Mouse (Mus musculus): ENCODE measurements around the gene Txk. TPM values are rescaled to one million over a fixed set of nuclear protein-coding genes. Genes with fewer than 3 reads are reported as not detected.

Gene Txk
- polyA plus RNA-seq, 1 experiment from 2014 or later: 0.23 TPM

- Histone ChIP-seq H3K27me3 (replicated peaks; ENCODE audit: control insufficient read depth, insufficient read depth, low read length) (no peaks in the 10 kb centered on the region), H3K36me3 (ENCODE audit: control insufficient read depth, insufficient read depth, low read length) (no peaks in the 10 kb centered on the region), H3K4me3 (ENCODE audit: low read depth, low read length) (no peak overlapping the region), H3K9ac (ENCODE audit: low read length) (no peak overlapping the region), H3K27ac (ENCODE audit: low read depth) (no peak overlapping the region), H3K9me3 (ENCODE audit: control insufficient read depth, low read length) (no peaks in the 10 kb centered on the region), H3K4me2 (ENCODE audit: low read length) (no peak overlapping the region), H3K4me1 (replicated peaks; ENCODE audit: control insufficient read depth, insufficient read depth, low read length) (peaks cover 5% of the 10 kb centered on the region; the same call in 1 of the 2 replicates)
- no peak for DNase-seq (ENCODE audit: low spot score)
- ATAC-seq (replicated peaks; ENCODE audit: low FRiP score, low TSS enrichment, low read depth): no peak
- WGBS: 60% methylated on average over 13 of the region's 13 CpGs
Measured at GRCm38 (mm10) chr5:72696491-72696890, 56.1 kb downstream of the Txk start.

GRCm38 (mm10) chr5:72694684-72695083, 57.9 kb downstream of the Txk start:
- Histone ChIP-seq H3K27ac (ENCODE audit: low read depth) (no peak overlapping the region), H3K4me2 (ENCODE audit: low read length) (no peak overlapping the region), H3K4me3 (ENCODE audit: low read depth, low read length) (no peak overlapping the region), H3K9ac (ENCODE audit: low read length) (no peak overlapping the region), H3K27me3 (replicated peaks; ENCODE audit: control insufficient read depth, insufficient read depth, low read length) (no peaks in the 10 kb centered on the region), H3K36me3 (ENCODE audit: control insufficient read depth, insufficient read depth, low read length) (no peaks in the 10 kb centered on the region), H3K4me1 (replicated peaks; ENCODE audit: control insufficient read depth, insufficient read depth, low read length) (peaks cover 5% of the 10 kb centered on the region; the same call in 1 of the 2 replicates), H3K9me3 (ENCODE audit: control insufficient read depth, low read length) (no peaks in the 10 kb centered on the region)
- ATAC-seq (replicated peaks; ENCODE audit: low FRiP score, low TSS enrichment, low read depth): no peak
- WGBS: 59% methylated on average over 2 of the region's 2 CpGs
- DNase-seq (ENCODE audit: low spot score): no peak

GRCm38 (mm10) chr5:72690516-72690915, 62.1 kb downstream of the Txk start:
- no peak overlapping the region for H3K9ac ChIP-seq (ENCODE audit: low read length)
- no peaks in the 10 kb centered on the region for H3K36me3 ChIP-seq (ENCODE audit: control insufficient read depth, insufficient read depth, low read length)
- H3K27ac ChIP-seq (ENCODE audit: low read depth): no peak overlapping the region
- 95% methylated on average over 5 of the region's 5 CpGs for WGBS
- H3K9me3 ChIP-seq (ENCODE audit: control insufficient read depth, low read length): no peaks in the 10 kb centered on the region
- H3K4me3 ChIP-seq (ENCODE audit: low read depth, low read length): no peak overlapping the region
- no peak overlapping the region for H3K4me2 ChIP-seq (ENCODE audit: low read length)
- no peaks in the 10 kb centered on the region for H3K4me1 ChIP-seq (replicated peaks; ENCODE audit: control insufficient read depth, insufficient read depth, low read length)
- H3K27me3 ChIP-seq (replicated peaks; ENCODE audit: control insufficient read depth, insufficient read depth, low read length): no peaks in the 10 kb centered on the region
- ATAC-seq (replicated peaks; ENCODE audit: low FRiP score, low TSS enrichment, low read depth): no peak
- DNase-seq (ENCODE audit: low spot score): no peak

GRCm38 (mm10) chr5:72689556-72689955, 63.0 kb downstream of the Txk start:
- H3K4me1 ChIP-seq (replicated peaks; ENCODE audit: control insufficient read depth, insufficient read depth, low read length): no peaks in the 10 kb centered on the region
- H3K4me2 ChIP-seq (ENCODE audit: low read length): no peak overlapping the region
- no peak overlapping the region for H3K27ac ChIP-seq (ENCODE audit: low read depth)
- 92% methylated on average over 7 of the region's 7 CpGs for WGBS
- ATAC-seq (replicated peaks; ENCODE audit: low FRiP score, low TSS enrichment, low read depth): no peak
- H3K9ac ChIP-seq (ENCODE audit: low read length): no peak overlapping the region
- no peaks in the 10 kb centered on the region for H3K9me3 ChIP-seq (ENCODE audit: control insufficient read depth, low read length)
- H3K36me3 ChIP-seq (ENCODE audit: control insufficient read depth, insufficient read depth, low read length): no peaks in the 10 kb centered on the region
- DNase-seq (ENCODE audit: low spot score): no peak
- H3K27me3 ChIP-seq (replicated peaks; ENCODE audit: control insufficient read depth, insufficient read depth, low read length): no peaks in the 10 kb centered on the region
- H3K4me3 ChIP-seq (ENCODE audit: low read depth, low read length): no peak overlapping the region

- no peaks in the 10 kb centered on the region; the same call in 1 of the 2 replicates for H3K9me3 ChIP-seq (ENCODE audit: control insufficient read depth, low read length)
- no peak overlapping the region for H3K4me3 ChIP-seq (ENCODE audit: low read depth, low read length)
- no peak for DNase-seq (ENCODE audit: low spot score)
- ATAC-seq (replicated peaks; ENCODE audit: low FRiP score, low TSS enrichment, low read depth): no peak
- H3K36me3 ChIP-seq (ENCODE audit: control insufficient read depth, insufficient read depth, low read length): no peaks in the 10 kb centered on the region
- 73% methylated on average over 6 of the region's 6 CpGs for WGBS
- no peak overlapping the region for H3K27ac ChIP-seq (ENCODE audit: low read depth)
- no peaks in the 10 kb centered on the region for H3K27me3 ChIP-seq (replicated peaks; ENCODE audit: control insufficient read depth, insufficient read depth, low read length)
- no peaks in the 10 kb centered on the region for H3K4me1 ChIP-seq (replicated peaks; ENCODE audit: control insufficient read depth, insufficient read depth, low read length)
- no peak overlapping the region for H3K4me2 ChIP-seq (ENCODE audit: low read length)
- H3K9ac ChIP-seq (ENCODE audit: low read length): no peak overlapping the region
Measured at GRCm38 (mm10) chr5:72681451-72681850, 71.1 kb downstream of the Txk start.

GRCm38 (mm10) chr5:72674994-72675542, 77.5 kb downstream of the Txk start:
- Histone ChIP-seq H3K4me2 (ENCODE audit: low read length) (no peak overlapping the region), H3K9me3 (ENCODE audit: control insufficient read depth, low read length) (no peaks in the 10 kb centered on the region), H3K27ac (ENCODE audit: low read depth) (no peak overlapping the region), H3K4me3 (ENCODE audit: low read depth, low read length) (no peak overlapping the region), H3K36me3 (ENCODE audit: control insufficient read depth, insufficient read depth, low read length) (no peaks in the 10 kb centered on the region), H3K27me3 (replicated peaks; ENCODE audit: control insufficient read depth, insufficient read depth, low read length) (no peaks in the 10 kb centered on the region), H3K9ac (ENCODE audit: low read length) (no peak overlapping the region), H3K4me1 (replicated peaks; ENCODE audit: control insufficient read depth, insufficient read depth, low read length) (no peaks in the 10 kb centered on the region)
- WGBS: 81% methylated on average over 9 of the region's 9 CpGs
- ATAC-seq (replicated peaks; ENCODE audit: low FRiP score, low TSS enrichment, low read depth) (peak; percentile 27; the same call in 1 of the 2 replicates), DNase-seq (ENCODE audit: low spot score) (no peak)

- H3K9ac ChIP-seq (ENCODE audit: low read length): no peak overlapping the region
- no peak overlapping the region for H3K27ac ChIP-seq (ENCODE audit: low read depth)
- ATAC-seq (replicated peaks; ENCODE audit: low FRiP score, low TSS enrichment, low read depth) (no peak), DNase-seq (ENCODE audit: low spot score) (no peak)
- H3K9me3 ChIP-seq (ENCODE audit: control insufficient read depth, low read length): no peaks in the 10 kb centered on the region
- no peak overlapping the region for H3K4me2 ChIP-seq (ENCODE audit: low read length)
- H3K27me3 ChIP-seq (replicated peaks; ENCODE audit: control insufficient read depth, insufficient read depth, low read length): no peaks in the 10 kb centered on the region
- H3K4me3 ChIP-seq (ENCODE audit: low read depth, low read length): no peak overlapping the region
- no peaks in the 10 kb centered on the region for H3K4me1 ChIP-seq (replicated peaks; ENCODE audit: control insufficient read depth, insufficient read depth, low read length)
- 69% methylated on average over 8 of the region's 8 CpGs for WGBS
- H3K36me3 ChIP-seq (ENCODE audit: control insufficient read depth, insufficient read depth, low read length): no peaks in the 10 kb centered on the region
Measured at GRCm38 (mm10) chr5:72671017-72671699, 81.4 kb downstream of the Txk start.

GRCm38 (mm10) chr5:72668351-72668750, 84.2 kb downstream of the Txk start:
- Histone ChIP-seq H3K4me2 (ENCODE audit: low read length) (no peak overlapping the region), H3K27ac (ENCODE audit: low read depth) (no peak overlapping the region), H3K4me3 (ENCODE audit: low read depth, low read length) (no peak overlapping the region), H3K9ac (ENCODE audit: low read length) (no peak overlapping the region), H3K27me3 (replicated peaks; ENCODE audit: control insufficient read depth, insufficient read depth, low read length) (no peaks in the 10 kb centered on the region), H3K36me3 (ENCODE audit: control insufficient read depth, insufficient read depth, low read length) (no peaks in the 10 kb centered on the region), H3K4me1 (replicated peaks; ENCODE audit: control insufficient read depth, insufficient read depth, low read length) (no peaks in the 10 kb centered on the region), H3K9me3 (ENCODE audit: control insufficient read depth, low read length) (no peaks in the 10 kb centered on the region)
- 70% methylated on average over 9 of the region's 9 CpGs for WGBS
- ATAC-seq (replicated peaks; ENCODE audit: low FRiP score, low TSS enrichment, low read depth) (no peak), DNase-seq (ENCODE audit: low spot score) (no peak)

- no peak overlapping the region for H3K27ac ChIP-seq (ENCODE audit: low read depth)
- ATAC-seq (replicated peaks; ENCODE audit: low FRiP score, low TSS enrichment, low read depth) (no peak), DNase-seq (ENCODE audit: low spot score) (no peak)
- H3K4me3 ChIP-seq (ENCODE audit: low read depth, low read length): no peak overlapping the region
- H3K9ac ChIP-seq (ENCODE audit: low read length): no peak overlapping the region
- H3K27me3 ChIP-seq (replicated peaks; ENCODE audit: control insufficient read depth, insufficient read depth, low read length): no peaks in the 10 kb centered on the region
- 86% methylated on average over 7 of the region's 7 CpGs for WGBS
- H3K4me2 ChIP-seq (ENCODE audit: low read length): no peak overlapping the region
- H3K9me3 ChIP-seq (ENCODE audit: control insufficient read depth, low read length): no peaks in the 10 kb centered on the region
- H3K4me1 ChIP-seq (replicated peaks; ENCODE audit: control insufficient read depth, insufficient read depth, low read length): no peaks in the 10 kb centered on the region
- H3K36me3 ChIP-seq (ENCODE audit: control insufficient read depth, insufficient read depth, low read length): no peaks in the 10 kb centered on the region
Measured at GRCm38 (mm10) chr5:72666428-72666827, 86.1 kb downstream of the Txk start.

All from intestine, embryonic 14.5 days (tissue).